Mouse (Mus musculus): ENCODE results near the gene Pdcd4. TPM values are rescaled to one million over a fixed set of nuclear protein-coding genes. Genes with fewer than 3 reads are reported as not detected.

The Pdcd4 gene
- 100 to 1,000 TPM; 137 to 143 TPM for polyA plus RNA-seq (2017; shearing (Covaris generic))

GRCm38 (mm10) chr19:53892061-53892460, at the start of gene Pdcd4:
Gene Pdcd4, plus strand, starts transcription at chr19:53892231.

GRCm38 (mm10) chr19:53943802-53944785, 52.1 kb downstream of the Pdcd4 start, which contains the start of the genes Shoc2 and Bbip1:
Gene Shoc2, plus strand, starts transcription at chr19:53944306.
Gene Bbip1, minus strand, starts transcription at chr19:53944627.

Other genes with a start within 250 kb of the Pdcd4 start
- gene Rbm20, start 214.9 kb upstream of the Pdcd4 start, polyA plus RNA-seq (2017; shearing (Covaris generic)), result under 1 TPM; 0.13 to 0.66 TPM
- gene Shoc2, start 52.1 kb downstream of the Pdcd4 start, polyA plus RNA-seq (2017; shearing (Covaris generic)), result 10 to 100 TPM; 52.1 to 67.4 TPM
- gene Bbip1, start 52.4 kb downstream of the Pdcd4 start, polyA plus RNA-seq (2017; shearing (Covaris generic)), result 10 to 100 TPM; 87.2 to 88.9 TPM
- gene Adra2a, start 151.9 kb downstream of the Pdcd4 start, polyA plus RNA-seq (2017; shearing (Covaris generic)), result not detected